Mouse (Mus musculus) ovary, adult 2 months (tissue): ENCODE results near the gene Gm10188. TPM values are rescaled to one million over a fixed set of nuclear protein-coding genes. Genes with fewer than 3 reads are reported as not detected.

ENCODE experiments used
- polyA plus RNA-seq: library from polyadenylated mRNA; depleted of rRNA; stranded (reverse); fragments of >200 nt; gene quantifications from 2 replicates; pipeline ENCODE4 v1.2.3, GENCODE M21; 2012; rRNA removed

The Gm10188 gene
- not detected in 2 replicates for polyA plus RNA-seq

GRCm38 (mm10) chr1:132229667-132230066, at the start of gene Gm10188:
Gm10188 (minus strand) TSS chr1:132229767.

DNA sequence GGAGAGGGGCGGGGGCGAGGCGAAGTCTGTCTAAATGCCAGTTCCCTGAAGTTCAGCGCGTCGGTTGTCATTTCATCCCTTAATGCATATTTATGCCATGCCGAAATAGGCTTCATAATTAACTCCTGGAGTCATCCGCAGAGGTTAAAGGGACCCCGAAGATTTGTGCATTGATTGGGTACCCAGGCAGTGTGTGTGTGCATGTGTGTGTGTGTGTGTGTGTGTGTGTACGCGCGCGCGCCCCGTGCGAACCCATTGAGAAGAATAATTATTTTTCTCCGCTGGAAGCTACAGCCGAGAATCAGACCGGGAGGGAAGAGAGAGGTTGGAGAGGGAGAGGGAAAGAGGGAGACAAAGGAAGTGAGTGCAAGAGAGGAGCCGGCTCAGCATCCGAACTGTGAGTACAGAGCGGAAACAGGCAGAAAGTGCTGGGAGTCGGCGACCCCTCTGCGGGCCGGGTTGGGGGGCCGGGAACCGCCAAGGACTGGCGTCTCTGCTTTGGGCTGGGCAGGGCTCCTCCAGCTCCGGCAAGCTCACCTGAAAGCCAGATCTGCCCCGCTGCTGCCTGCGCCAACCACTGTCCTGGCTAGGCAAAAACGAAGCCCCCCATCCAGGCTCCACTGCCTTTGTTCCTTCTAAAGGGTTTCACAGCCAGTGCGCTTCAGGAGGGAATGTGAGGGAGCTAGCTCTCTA, 38.3 kb downstream of the Gm10188 start, which contains the start of the genes Lemd1 and AC124108.1:
Gene Lemd1, plus strand, starts transcription at position 339 of the 693 bp plus-strand sequence.
Gene AC124108.1, plus strand, starts transcription at position 365 of the 693 bp plus-strand sequence.

Other genes starting within 250 kb of the Gm10188 start
- gene Elk4, start 222.2 kb downstream of the Gm10188 start, polyA plus RNA-seq = 11.1 and 15.8 TPM in 2 replicates
- 14.8 and 19.9 TPM in 2 replicates for gene Mfsd4a, start 161.7 kb downstream of the Gm10188 start, polyA plus RNA-seq
- gene Cdk18, start 90.1 kb downstream of the Gm10188 start, polyA plus RNA-seq = 20.8 and 24.6 TPM in 2 replicates
- gene Lemd1, start 38.3 kb downstream of the Gm10188 start, polyA plus RNA-seq = 0.19 and 0.25 TPM in 2 replicates
- gene AC124108.1, start 38.3 kb downstream of the Gm10188 start, polyA plus RNA-seq = 0.23 and 0.35 TPM in 2 replicates
- gene Klhdc8a, start 68.9 kb upstream of the Gm10188 start, polyA plus RNA-seq = 1.6 and 1.7 TPM in 2 replicates
- gene Nuak2, start 86.4 kb upstream of the Gm10188 start, polyA plus RNA-seq = 5.9 and 6.9 TPM in 2 replicates
- gene Tmcc2, start 161.5 kb upstream of the Gm10188 start, polyA plus RNA-seq = 20.9 and 21.6 TPM in 2 replicates
- 15.3 and 19.1 TPM in 2 replicates for gene Dstyk, start 187.8 kb upstream of the Gm10188 start, polyA plus RNA-seq
- 9.5 and 11.5 TPM in 2 replicates for gene Rbbp5, start 247.6 kb upstream of the Gm10188 start, polyA plus RNA-seq